Mouse (Mus musculus) adrenal gland, postnatal 4 days (tissue): ENCODE data around the gene Chst15. TPM values are rescaled to one million over a fixed set of nuclear protein-coding genes. Genes with fewer than 3 reads are reported as not detected.

Experiments
- total RNA-seq, 2 experiments: library from RNA; stranded (reverse); gene quantifications; 2 replicates each; pipeline ENCODE4 v1.2.3; 2021

Gene Chst15
- total RNA-seq, 2 experiments from 2014 or later = 47.3 to 48.6 TPM

Other genes starting within 250 kb of the Chst15 start
- 1 to 10 TPM; 1.7 to 1.8 TPM for gene Cpxm2, start 162.5 kb downstream of the Chst15 start, total RNA-seq